Mouse (Mus musculus): ENCODE results near the gene Olfr353.

GRCm38 (mm10) chr2:36928797-36929196 lies 36.1 kb upstream of the Olfr353 start, which contains the start of gene Olfr355:
- TF ChIP-seq CTCF (IDR thresholded peaks at IDR 0.05 in 2 of 3, conservative IDR thresholded peaks at IDR 0.05 in 1 of 3; ENCODE audit: control insufficient read depth in 1 of 3, insufficient read depth in 1 of 3, low read depth in 2 of 3, low read length in 3 of 3, poor library complexity in 1 of 3, severe bottlenecking in 1 of 3), result no peak
- TF ChIP-seq EP300 (IDR thresholded peaks at IDR 0.05; ENCODE audit: low read depth in 1 of 2, low read length in 2 of 2), result no peak
- TF ChIP-seq POLR2A (IDR thresholded peaks at IDR 0.05; ENCODE audit: control insufficient read depth in 1 of 2, insufficient read depth in 1 of 2, low read depth in 1 of 2, low read length in 2 of 2, poor library complexity in 1 of 2), result no peak
- TF ChIP-seq CHD2 (IDR thresholded peaks at IDR 0.05; ENCODE audit: low read length), result no peak

Measured in MEL (cell line).